Mouse (Mus musculus) left cerebral cortex, adult 2 months (tissue): ENCODE data around the gene Ears2. TPM values are rescaled to one million over a fixed set of nuclear protein-coding genes. Genes with fewer than 3 reads are reported as not detected.

ENCODE experiments used
- DNase-seq, 2 experiments: peaks; one replicate each; pipeline ENCODE4 v3.0.0; 2021 to 2022; ENCODE audit warnings: low spot score in 2 of 2, mixed read lengths in 1 of 2; ENCODE audit errors: extremely low spot score in 1 of 2
- H3K27ac ChIP-seq: fragments of 200-600 bp; 2 replicates; pipeline ENCODE4 v1.8.1; 2022
- H3K4me3 ChIP-seq: fragments of 200-600 bp; 2 replicates; pipeline ENCODE4 v1.8.1; 2022
- CTCF ChIP-seq: fragments of 200-600 bp; IDR thresholded peaks from 2 replicates; pipeline ENCODE4 v1.8.1; 2022; ENCODE audit warnings: antibody characterized with exemption, mild to moderate bottlenecking, moderate library complexity
- intact Hi-C: fragments of 180-260 bp; cut with DNase I; formaldehyde crosslinking; loops from one replicate; pipeline ENCODE4 v1.15.1; 2025
- total RNA-seq, 2 experiments: library from RNA; stranded (reverse); gene quantifications; 2 replicates each; pipeline ENCODE4 v1.2.3; 2021

Ears2 gene
- total RNA-seq, 2 experiments from 2014 or later: 7.5 to 8.2 TPM

DNA sequence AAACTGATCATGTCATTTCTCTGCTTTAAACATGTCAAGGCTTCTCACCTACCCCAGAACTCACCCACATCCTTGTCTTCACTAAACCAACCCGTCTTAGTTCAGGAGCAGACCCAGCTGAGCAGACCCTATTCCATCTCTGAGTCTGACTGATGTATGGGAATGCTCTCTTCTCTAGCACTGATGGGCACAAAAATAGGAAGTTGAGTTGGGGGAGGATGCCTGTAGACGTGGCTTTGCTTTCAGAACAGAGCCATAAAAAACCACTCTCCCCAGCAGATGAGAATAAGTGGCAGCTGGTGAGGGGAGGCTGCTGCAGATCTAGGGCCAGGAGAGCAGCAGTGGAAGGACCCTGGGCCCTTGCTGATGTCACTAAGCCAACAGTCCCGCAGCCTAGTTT lies 33.7 kb downstream of the Ears2 start:
- no peak for TF ChIP-seq CTCF
- Histone ChIP-seq H3K27ac (no peak overlapping the region), H3K4me3 (no peak overlapping the region)
- no peak for DNase-seq
- intact Hi-C loops: no loop called here

DNA sequence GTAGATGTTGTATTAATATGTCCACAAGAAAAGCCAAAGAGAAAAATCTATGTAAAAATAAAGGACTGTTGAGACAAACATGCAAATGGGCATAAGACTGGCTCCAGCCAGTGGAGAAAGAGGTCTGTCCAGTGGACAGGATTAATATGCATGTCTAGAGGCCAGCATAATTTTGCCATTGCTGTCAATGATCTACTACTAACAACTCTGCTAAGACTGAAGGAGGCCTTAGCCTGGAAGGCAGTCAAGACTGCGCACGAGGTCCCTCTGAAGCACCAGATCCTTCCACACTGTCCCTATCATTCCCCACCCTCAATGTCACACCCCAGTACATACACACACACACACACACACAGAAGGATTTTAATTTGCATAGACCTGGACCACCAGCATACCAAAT lies 44.9 kb downstream of the Ears2 start:
- DNase-seq: no peak
- Histone ChIP-seq H3K27ac (no peak overlapping the region), H3K4me3 (no peak overlapping the region)
- TF ChIP-seq CTCF: no peak
- intact Hi-C loops: no loop called here

DNA sequence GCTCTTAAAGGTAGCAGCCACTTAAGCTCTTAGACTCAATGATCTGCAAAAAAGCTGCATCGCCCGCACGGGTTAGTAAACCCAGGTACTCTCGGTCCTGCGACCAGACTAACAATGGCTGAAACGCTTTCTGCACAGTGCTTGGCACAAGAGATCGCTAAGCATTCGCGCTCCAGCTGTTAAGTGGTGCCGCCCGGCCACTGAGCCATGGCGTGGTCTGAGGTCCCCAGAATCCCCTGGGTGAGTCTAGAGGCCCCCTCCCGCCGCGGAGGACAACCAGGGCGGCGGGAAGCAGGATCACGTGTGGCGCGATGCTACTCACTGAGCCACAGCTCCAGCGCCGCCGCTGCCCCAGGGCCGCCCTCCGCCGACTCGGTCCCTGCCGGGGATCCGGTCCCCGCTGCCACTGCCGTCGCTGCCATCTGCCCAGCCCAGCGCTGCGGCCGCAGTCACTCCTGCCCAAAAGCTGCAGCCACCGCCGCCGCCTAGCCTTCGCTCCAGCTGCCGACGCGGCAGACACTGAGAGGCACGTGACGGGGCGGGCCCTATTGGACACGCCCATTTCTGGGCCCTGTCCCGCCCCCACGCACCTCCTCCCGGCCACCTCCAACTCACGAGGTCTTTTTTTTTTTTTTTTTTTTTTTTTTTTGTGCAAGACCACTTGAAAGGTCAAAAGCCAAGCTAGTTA lies 46.3 kb downstream of the Ears2 start, which contains the start of gene Gga2:
Gga2 (minus strand) TSS at position 556 of the 688 bp plus-strand sequence.
- TF ChIP-seq CTCF: no peak; the same call in 1 of the 2 replicates
- DNase-seq: peak; percentile 86 to 89
- Histone ChIP-seq H3K4me3 (peak within 1 kb of the TSS; percentile 96), H3K27ac (peak within 1 kb of the TSS; percentile 83)
- intact Hi-C loops: no loop called here

DNA sequence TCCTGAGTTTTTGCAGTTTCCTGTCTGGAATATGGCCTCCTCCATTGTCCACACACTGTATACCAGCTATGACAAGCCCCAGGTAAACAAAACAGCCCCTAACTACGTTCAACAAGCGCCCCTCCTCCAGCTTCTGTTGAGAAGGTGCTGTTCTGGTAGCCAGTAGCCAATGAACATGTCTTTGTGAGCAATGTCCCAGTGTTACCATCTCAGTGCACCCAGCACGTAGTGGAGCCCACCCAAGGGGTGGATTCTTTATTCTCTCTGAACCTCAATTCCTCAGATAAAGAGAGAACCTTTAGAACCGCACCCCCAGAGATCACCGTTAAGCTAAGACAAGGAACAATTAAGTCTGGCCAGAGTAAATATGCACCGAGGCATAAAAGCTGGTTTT lies 46.8 kb downstream of the Ears2 start:
- intact Hi-C loops: no loop called here
- no peak for DNase-seq
- Histone ChIP-seq H3K4me3 (peak overlapping the region; percentile 96), H3K27ac (peak overlapping the region; percentile 83)
- TF ChIP-seq CTCF: no peak

DNA sequence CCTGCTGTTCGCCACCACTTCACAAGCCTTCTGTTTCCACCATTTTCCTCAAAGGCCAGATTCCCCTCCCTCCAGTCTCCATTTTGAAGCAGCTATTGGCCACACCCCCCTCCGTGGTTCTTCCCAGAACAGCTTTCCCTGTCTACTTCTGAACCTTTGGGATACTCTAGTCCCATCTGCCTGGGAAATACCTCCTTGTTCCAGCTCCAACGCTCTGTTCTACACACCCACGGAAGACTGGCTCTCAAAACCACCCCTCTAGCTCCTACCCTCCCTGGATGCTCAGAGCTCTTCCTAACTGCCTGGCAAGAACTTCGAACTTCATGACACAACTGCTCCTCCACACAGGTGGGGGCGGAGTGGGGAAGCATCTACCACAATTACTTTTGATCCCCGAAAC lies 48.1 kb downstream of the Ears2 start:
- H3K27ac ChIP-seq: peak overlapping the region; percentile 83; the same call in 1 of the 2 replicates
- intact Hi-C loops: loop anchor here (1.0 kb wide), 1 partner anchor 48 kb away; the partner anchor contains the start of genes Ears2 and Ubfd1
- DNase-seq: peak; percentile 39 to 41
- no peak for TF ChIP-seq CTCF
- H3K4me3 ChIP-seq: peak overlapping the region; percentile 20

DNA sequence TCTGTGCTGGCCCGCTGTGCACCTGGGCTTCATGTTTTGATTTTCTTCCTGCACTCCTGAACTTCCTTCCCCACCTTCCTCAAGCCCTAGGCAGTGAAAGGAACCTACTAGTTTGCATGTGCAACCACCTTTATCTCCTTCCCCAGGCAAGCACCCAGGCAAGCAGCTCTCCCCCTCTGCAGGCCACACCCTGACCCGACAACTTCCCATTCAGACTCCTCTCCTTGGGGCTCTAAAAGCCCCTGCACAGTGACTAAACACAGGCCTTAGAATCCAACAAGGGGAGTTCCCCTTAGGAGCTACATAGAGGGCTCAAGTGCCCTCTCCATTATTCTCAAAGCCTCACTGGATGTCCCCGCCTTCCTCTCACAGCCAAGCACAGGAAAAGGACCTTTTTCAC lies 48.8 kb downstream of the Ears2 start:
- intact Hi-C loops: no loop called here
- no peak for DNase-seq
- 0 out of 2 replicates have a peak overlapping the region, but pooled peaks have one; percentile 21 for H3K27ac ChIP-seq
- TF ChIP-seq CTCF: no peak
- H3K4me3 ChIP-seq: peak overlapping the region; percentile 23; the same call in 1 of the 2 replicates

DNA sequence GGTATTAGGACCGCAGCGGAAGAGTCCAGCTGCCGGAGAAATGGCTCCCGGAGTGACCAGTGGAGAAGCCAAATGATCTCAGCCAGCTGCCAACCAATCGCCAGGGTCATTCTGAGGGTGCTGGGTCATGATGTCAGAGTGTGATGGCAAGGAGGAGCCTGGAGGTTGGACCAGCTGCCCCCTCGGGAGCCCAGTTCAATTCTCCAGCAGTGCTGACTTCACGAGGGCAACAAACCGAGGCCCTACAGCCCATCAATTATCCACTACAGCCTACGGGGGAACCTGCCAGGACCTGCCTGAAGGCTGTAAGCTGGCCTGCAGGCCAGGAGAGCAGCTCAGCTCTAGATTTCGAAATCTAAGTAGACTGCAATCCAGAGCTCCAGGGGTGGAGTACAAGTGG lies 51.3 kb downstream of the Ears2 start:
- intact Hi-C loops: no loop called here
- Histone ChIP-seq H3K4me3 (no peak overlapping the region), H3K27ac (no peak overlapping the region)
- no peak for TF ChIP-seq CTCF
- DNase-seq: no peak

DNA sequence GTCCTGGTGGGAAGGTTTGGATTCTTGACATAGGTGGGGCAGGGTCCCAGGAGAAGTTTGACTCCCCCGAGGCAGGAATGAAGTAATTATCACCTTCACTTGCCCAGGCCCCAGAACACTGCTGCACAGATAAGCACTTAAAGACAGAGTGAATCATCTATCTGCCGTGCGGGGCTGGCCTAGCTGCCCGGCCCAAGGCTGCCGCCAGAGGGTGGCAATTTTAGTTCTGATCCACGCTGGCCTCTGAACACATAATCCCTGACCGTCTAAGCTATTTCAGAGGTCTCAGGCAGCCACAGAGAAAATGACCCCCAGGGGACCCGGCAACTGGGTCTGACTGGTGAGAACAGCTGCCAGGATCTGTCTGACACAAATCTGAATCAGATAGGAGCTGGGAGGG lies 52.0 kb downstream of the Ears2 start:
- TF ChIP-seq CTCF: peak; percentile 30

DNA sequence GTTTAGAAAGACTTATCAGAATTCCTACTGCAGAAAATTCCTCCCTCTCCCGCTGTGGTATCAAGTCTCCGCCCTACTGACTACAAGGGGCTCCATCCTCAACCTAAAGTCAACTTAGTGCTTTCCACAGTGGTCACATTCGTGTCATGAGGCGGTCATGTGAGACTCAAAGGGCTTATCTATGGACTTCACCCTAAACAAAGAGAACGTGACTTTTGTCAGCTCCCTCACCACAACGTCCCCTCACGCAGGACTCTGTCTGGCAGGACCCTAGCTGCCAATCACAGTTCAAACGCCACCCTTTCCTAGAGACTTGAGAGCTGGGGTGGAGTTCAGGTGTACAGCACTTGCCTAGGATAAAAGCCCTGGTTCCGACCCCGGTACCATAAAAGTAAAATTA lies 54.1 kb downstream of the Ears2 start:
- Histone ChIP-seq H3K4me3 (no peak overlapping the region), H3K27ac (no peak overlapping the region)
- intact Hi-C loops: no loop called here
- TF ChIP-seq CTCF: no peak
- DNase-seq: no peak

More for the DNA sequence above, 52.0 kb downstream of the Ears2 start:
- H3K27ac ChIP-seq: no peak overlapping the region
- no peak for DNase-seq
- H3K4me3 ChIP-seq: no peak overlapping the region
- intact Hi-C loops: no loop called here

DNA sequence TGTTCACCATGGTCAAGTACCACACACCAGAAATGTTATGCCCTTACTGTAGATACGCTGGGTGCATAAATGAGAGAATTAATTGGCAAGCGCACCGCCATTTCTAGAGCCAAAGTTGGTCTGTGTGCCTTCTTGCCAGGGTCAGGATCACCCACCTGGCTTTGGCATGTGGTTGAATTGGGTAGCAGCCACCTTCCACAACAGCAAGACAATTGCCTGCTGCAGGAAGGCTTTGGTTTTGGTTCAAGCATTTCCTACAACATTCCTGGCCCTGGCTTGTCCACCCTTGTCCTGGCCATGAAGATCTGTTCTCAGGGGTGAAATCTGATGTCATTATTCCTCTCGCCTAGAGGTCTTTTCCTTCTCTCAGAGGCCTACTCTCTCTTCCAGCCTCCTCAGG lies 54.7 kb downstream of the Ears2 start:
- Histone ChIP-seq H3K27ac (no peak overlapping the region), H3K4me3 (no peak overlapping the region)
- intact Hi-C loops: no loop called here
- TF ChIP-seq CTCF: no peak
- no peak for DNase-seq

DNA sequence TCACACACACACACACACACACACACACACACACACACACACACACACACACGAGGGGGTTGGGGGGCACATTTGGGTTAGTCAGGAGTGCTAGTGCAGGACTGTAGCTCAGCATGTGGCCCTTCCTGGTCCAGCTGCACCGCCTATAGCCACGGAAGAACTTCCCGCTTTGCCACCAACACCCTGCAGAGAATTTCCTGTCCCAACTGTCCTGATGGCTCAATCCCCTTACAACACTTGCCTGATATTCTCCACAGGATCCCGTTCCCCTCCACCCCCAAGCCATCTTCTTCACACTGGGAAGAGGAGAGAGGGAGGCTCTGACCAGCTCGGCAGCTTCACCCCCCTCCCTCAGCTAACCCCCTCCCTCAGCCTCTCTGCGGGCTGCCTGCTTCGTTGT lies 66.7 kb downstream of the Ears2 start:
- H3K4me3 ChIP-seq: no peak overlapping the region
- TF ChIP-seq CTCF: no peak
- no peak overlapping the region for H3K27ac ChIP-seq
- intact Hi-C loops: no loop called here
- no peak for DNase-seq

DNA sequence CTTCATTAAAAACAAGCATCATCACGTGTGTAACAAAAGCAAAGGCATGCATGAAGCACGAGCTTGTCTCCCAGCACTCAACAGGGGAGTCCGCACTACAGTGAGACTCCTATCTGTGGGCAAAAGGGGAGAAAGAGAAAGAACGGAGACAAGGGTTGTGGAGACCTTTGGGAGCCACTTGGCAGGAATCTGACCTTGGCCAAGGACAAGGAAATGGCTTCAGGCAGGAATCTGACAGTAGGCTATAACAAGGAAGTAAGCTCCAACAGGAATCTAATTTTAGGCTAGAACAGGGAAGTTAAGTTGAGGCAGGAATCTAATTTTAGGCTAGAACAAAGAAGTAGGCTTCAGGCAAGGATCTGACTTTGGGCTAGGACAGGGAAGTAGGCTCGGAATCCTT lies 71.1 kb downstream of the Ears2 start:
- Histone ChIP-seq H3K27ac (no peak overlapping the region), H3K4me3 (no peak overlapping the region)
- TF ChIP-seq CTCF: no peak
- intact Hi-C loops: no loop called here
- DNase-seq: no peak

Other genes with a start within 250 kb of the Ears2 start
- not detected for gene Scnn1b, start 202.2 kb downstream of the Ears2 start, total RNA-seq
- gene Cog7, start 85.6 kb downstream of the Ears2 start, total RNA-seq: 10 to 100 TPM; 45.5 to 45.8 TPM
- 10 to 100 TPM; 31.2 to 34.6 TPM for gene Gga2, start 46.0 kb downstream of the Ears2 start, total RNA-seq
- 10 to 100 TPM; 59.2 to 60.4 TPM for gene Ubfd1, start 88 bp downstream of the Ears2 start, total RNA-seq
- gene Ndufab1, start 34.6 kb upstream of the Ears2 start, total RNA-seq: 100 to 1,000 TPM; 260 to 276 TPM
- gene Palb2, start 65.7 kb upstream of the Ears2 start, total RNA-seq: 1 to 10 TPM; 1.2 to 2.2 TPM
- gene Dctn5, start 65.8 kb upstream of the Ears2 start, total RNA-seq: 10 to 100 TPM; 90.7 to 96.2 TPM
- gene Plk1, start 92.2 kb upstream of the Ears2 start, total RNA-seq: 1 to 10 TPM; 1.5 to 1.7 TPM
- under 1 TPM; 0.45 to 0.75 TPM for gene Ern2, start 118.9 kb upstream of the Ears2 start, total RNA-seq
- gene Chp2, start 152.2 kb upstream of the Ears2 start, total RNA-seq: 1 to 10 TPM; 4.9 to 5.4 TPM
- gene Prkcb, start 221.5 kb upstream of the Ears2 start, total RNA-seq: 100 to 1,000 TPM; 964 to 986 TPM